Mouse (Mus musculus) hindbrain, postnatal 0 days (tissue): Measurements from ENCODE around the gene Rab17. TPM values are rescaled to one million over a fixed set of nuclear protein-coding genes. Genes with fewer than 3 reads are reported as not detected.
A peak's percentile ranks its signal among the peaks of the same experiment; 100 is the strongest.

Experiments
- ATAC-seq: fragments of 200-750 bp; cut with Nextera tagmentation; 2 replicates; pipeline ENCODE4 v1.8.0; 2017; ENCODE audit warnings: mild to moderate bottlenecking, moderate TSS enrichment, moderate library complexity
- DNase-seq: peaks from one replicate; pipeline ENCODE4 v3.0.0-alpha.2; 2015; ENCODE audit warnings: low spot score
- H3K27ac ChIP-seq: fragments of 300-500 bp; sonication (generic); 2 replicates; pipeline ENCODE4 v1.5.1; 2014; ENCODE audit warnings: mild to moderate bottlenecking
- H3K27me3 ChIP-seq: fragments of 300-500 bp; sonication (generic); 2 replicates; pipeline ENCODE4 v1.6.1; 2014; ENCODE audit warnings: low read length, mixed read lengths; ENCODE audit not compliant: insufficient read depth
- H3K36me3 ChIP-seq: fragments of 300-500 bp; sonication (generic); 2 replicates; pipeline ENCODE4 v1.6.1; 2014; ENCODE audit warnings: low read length, mixed read lengths; ENCODE audit not compliant: insufficient read depth
- H3K4me1 ChIP-seq: fragments of 300-500 bp; sonication (generic); 2 replicates; pipeline ENCODE4 v1.6.1; 2014; ENCODE audit warnings: antibody characterized with exemption, low read length, mixed read lengths; ENCODE audit not compliant: insufficient read depth
- H3K4me2 ChIP-seq: fragments of 300-500 bp; sonication (generic); 2 replicates; pipeline ENCODE4 v1.6.1; 2014; ENCODE audit warnings: low read depth, mild to moderate bottlenecking, low read length, moderate library complexity, mixed read lengths
- H3K4me3 ChIP-seq: fragments of 300-500 bp; sonication (generic); 2 replicates; pipeline ENCODE4 v1.5.1; 2014; ENCODE audit warnings: low read length
- H3K9ac ChIP-seq: fragments of 300-500 bp; sonication (generic); replicated peaks from 2 replicates; pipeline ENCODE4 v1.6.1; 2014; ENCODE audit warnings: mild to moderate bottlenecking, low read length, moderate library complexity, mixed read lengths
- H3K9me3 ChIP-seq: fragments of 300-500 bp; sonication (generic); 2 replicates; pipeline ENCODE4 v1.6.1; 2016; ENCODE audit warnings: low read length, mixed read lengths
- CTCF ChIP-seq: IDR thresholded peaks from 2 replicates; pipeline ENCODE4 v1.5.1; 2016; ENCODE audit warnings: antibody characterized with exemption, control low read depth, low read depth
- WGBS: fragments of 180-500 bp; shearing (Covaris S2); extraction: QIAGEN DNeasy Blood & Tissue Kit; methylation state at CpG from one replicate; pipeline ENCODE4 v1.1.7; 2014; 5-methylcytosine and 5-hydroxymethylcytosine counted together
- polyA plus RNA-seq: library from polyadenylated mRNA; unstranded; fragments of >200 nt; fragmentation: Nextera tagmentation; extraction: Ambion mirVana; gene quantifications from 2 replicates; pipeline ENCODE4 v1.2.1, GENCODE M21; 2015
- total RNA-seq: library from RNA; depleted of rRNA; stranded (reverse); fragments of >200 nt; gene quantifications from 2 replicates; pipeline ENCODE4 v1.2.3, GENCODE M21; 2014; rRNA removed

Rab17 gene
- not detected in 2 replicates for total RNA-seq
- polyA plus RNA-seq: 0.19 TPM in 1 of 2 replicates, not detected in the other

DNA sequence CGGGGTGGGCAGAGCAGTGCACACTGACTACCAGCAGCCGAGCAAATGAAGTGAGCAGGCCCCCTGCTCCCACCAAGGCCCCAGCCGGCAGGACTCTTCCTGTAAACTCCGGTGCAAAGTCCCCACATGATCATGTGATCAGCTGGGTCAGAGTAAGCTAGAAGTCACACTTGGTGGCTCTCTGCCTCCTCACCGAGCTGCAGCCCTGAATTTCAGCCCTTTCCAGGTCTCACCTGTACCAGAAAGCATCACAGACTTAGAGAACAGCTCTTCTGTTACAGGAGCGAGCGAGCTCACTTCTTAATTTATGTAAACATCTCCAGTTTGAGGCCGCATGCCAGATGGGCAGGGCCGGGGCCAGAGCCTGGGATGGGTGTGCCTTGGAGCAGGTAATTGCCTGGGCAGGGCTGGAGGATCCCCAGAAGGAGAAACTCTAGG lies at the start of gene Rab17:
Rab17 (minus strand) TSS at position 315 of the 438 bp plus-strand sequence.
- no peak within 1 kb of the TSS for H3K4me2 ChIP-seq
- H3K36me3 ChIP-seq: no peaks in the 10 kb centered on the region
- no peak within 1 kb of the TSS for H3K9ac ChIP-seq
- DNase-seq: no peak
- 48% methylated on average over 9 of the region's 9 CpGs for WGBS
- no peaks in the 10 kb centered on the region for H3K27me3 ChIP-seq
- no peak within 1 kb of the TSS for H3K27ac ChIP-seq
- H3K9me3 ChIP-seq: no peaks in the 10 kb centered on the region
- H3K4me3 ChIP-seq: no peak within 1 kb of the TSS
- TF ChIP-seq CTCF: no peak
- ATAC-seq: no peak
- H3K4me1 ChIP-seq: peaks cover 8% of the 10 kb centered on the region

DNA sequence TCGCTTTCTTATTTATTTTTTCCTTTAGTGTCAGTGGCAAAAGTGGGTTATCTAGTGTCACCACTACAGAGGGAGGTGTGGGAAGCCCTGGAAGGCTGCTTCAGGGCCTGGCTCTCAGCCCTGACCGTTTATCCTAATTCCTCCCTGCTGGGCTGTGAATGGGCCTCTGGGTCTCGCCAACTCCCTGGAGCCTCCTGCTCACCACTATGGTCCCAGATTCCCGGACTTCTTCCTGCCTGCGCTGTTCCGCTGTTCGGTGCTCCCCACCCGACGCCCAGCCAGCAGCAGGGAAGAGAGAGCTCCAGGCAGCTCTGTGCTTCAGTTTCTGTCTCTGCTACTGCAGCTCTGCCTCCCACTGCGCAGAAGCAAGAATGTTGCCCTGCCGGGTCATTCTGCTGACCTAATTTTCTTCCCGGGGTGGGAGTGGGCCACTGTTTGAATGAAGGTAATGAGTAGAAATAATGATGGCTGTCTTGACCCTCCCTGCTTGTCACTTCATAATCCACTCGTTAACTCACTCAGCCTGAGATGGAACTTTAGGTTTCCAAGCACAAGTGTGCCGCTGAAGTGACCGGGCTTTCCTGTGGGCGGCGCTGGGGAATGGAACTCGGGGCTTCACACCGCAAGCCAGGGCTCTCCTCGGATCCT lies 47.8 kb upstream of the Rab17 start:
- ATAC-seq: peak; percentile 60; the same call in 1 of the 2 replicates
- H3K27ac ChIP-seq: peak overlapping the region; percentile 43; the same call in 1 of the 2 replicates

DNA sequence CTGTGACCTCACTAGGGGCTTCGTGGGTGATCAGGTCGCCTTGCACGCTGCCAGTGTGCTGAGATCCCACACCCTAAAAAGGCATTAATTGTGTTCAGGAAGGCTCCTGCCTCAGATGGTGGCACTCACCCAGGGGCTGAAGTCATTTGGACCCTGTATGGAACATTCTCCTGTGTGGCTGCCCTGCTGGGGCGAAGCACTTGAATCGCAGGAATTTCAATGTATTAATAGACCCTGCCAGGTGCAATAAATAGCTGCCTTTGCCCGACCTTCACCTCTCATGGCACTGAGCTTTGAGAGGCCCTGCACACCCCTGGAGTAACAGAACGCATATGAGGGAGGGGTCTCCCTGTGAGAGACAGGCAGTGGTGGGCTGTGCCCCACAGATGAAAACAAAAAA lies 46.1 kb upstream of the Rab17 start:
- no peak for TF ChIP-seq CTCF
- Histone ChIP-seq H3K4me1 (peaks cover 6% of the 10 kb centered on the region), H3K4me2 (no peak overlapping the region), H3K27ac (no peak overlapping the region), H3K36me3 (no peaks in the 10 kb centered on the region), H3K4me3 (no peak overlapping the region), H3K27me3 (no peaks in the 10 kb centered on the region), H3K9ac (no peak overlapping the region), H3K9me3 (no peaks in the 10 kb centered on the region)
- DNase-seq: no peak
- 46% methylated on average over 7 of the region's 7 CpGs for WGBS
- no peak for ATAC-seq

More for the DNA sequence above, 47.8 kb upstream of the Rab17 start:
- TF ChIP-seq CTCF: peak; percentile 35
- H3K9ac ChIP-seq: 0 out of 2 replicates have a peak overlapping the region, but pooled peaks have one; percentile 1
- no peaks in the 10 kb centered on the region for H3K36me3 ChIP-seq
- no peaks in the 10 kb centered on the region for H3K9me3 ChIP-seq
- no peak overlapping the region for H3K4me3 ChIP-seq
- no peaks in the 10 kb centered on the region for H3K27me3 ChIP-seq
- peak overlapping the region; percentile 44 for H3K4me2 ChIP-seq
- WGBS: 17% methylated on average over 20 of the region's 20 CpGs
- H3K4me1 ChIP-seq: peaks cover 6% of the 10 kb centered on the region
- peak; percentile 31 for DNase-seq

DNA sequence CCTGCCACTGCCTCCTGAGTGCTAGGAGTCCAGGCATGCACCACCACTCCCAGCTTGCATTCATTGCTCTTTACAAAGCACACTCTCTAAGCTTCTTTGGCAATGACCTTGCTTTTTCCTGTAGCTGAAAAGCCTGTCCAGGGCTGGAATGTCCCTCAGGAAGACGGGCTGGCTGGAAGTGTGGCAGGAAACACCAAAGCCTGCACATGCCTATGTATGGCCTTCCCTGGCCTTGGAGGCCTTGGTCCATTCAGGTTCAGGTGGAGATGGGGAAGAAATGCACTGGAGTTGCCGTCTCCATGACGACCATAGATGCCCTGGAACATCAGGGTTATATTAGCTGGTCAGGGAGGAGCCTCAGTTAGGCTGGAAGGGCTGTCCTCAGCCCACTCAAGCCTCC lies 44.3 kb upstream of the Rab17 start:
- DNase-seq (no peak), ATAC-seq (no peak)
- no peak for TF ChIP-seq CTCF
- Histone ChIP-seq H3K4me3 (no peak overlapping the region), H3K4me2 (no peak overlapping the region), H3K4me1 (peaks cover 6% of the 10 kb centered on the region), H3K9ac (no peak overlapping the region), H3K27ac (no peak overlapping the region), H3K36me3 (no peaks in the 10 kb centered on the region), H3K27me3 (no peaks in the 10 kb centered on the region), H3K9me3 (no peaks in the 10 kb centered on the region)
- 78% methylated on average over 3 of the region's 3 CpGs for WGBS

DNA sequence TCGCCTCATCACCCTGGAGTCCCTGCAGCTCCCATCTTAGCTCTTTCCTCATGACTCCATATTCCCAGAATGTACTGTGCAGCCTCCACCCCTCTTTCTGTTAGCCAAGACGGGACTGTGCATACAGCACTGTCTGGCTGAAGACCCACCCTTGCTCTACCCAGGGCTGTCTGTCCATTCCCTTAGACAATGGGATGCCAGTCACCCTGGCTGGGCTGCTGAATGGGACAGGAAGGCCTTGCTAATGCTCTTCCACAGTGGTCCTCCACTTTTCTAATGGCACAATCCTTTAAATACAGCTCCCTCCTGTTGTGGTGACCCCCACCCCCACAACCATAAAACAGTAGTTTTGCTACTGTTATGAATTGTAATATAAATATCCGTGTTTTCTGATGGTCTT lies 41.9 kb upstream of the Rab17 start:
- no peak overlapping the region for H3K9ac ChIP-seq
- no peaks in the 10 kb centered on the region for H3K9me3 ChIP-seq
- no peak overlapping the region for H3K4me3 ChIP-seq
- no peaks in the 10 kb centered on the region for H3K27me3 ChIP-seq
- WGBS: 84% methylated on average over 3 of the region's 3 CpGs
- no peaks in the 10 kb centered on the region; the same call in 1 of the 2 replicates for H3K4me1 ChIP-seq
- no peaks in the 10 kb centered on the region for H3K36me3 ChIP-seq
- H3K27ac ChIP-seq: no peak overlapping the region
- H3K4me2 ChIP-seq: no peak overlapping the region
- no peak for TF ChIP-seq CTCF
- ATAC-seq (no peak), DNase-seq (no peak)

DNA sequence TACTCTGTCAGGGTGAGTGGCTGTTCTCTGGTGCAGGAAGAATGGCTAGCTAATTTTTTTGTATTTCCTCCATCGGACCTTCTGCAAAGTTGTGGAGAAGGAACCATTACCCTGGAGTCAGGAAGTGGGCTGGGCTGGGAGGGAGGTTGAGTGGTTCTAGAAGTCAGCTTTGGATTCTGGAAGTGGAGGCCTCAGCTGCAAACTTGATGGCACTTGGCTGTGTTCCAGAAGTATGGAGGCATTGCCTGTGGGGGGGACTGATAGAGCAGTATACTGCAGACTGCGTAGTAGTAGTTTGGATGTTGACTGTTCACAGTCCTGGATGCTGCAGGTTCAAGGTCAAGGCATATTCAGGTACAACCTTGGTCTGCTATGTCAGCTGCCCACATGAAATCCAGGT lies 41.3 kb upstream of the Rab17 start:
- 77% methylated on average over 2 of the region's 2 CpGs for whole genome bisulfite sequencing
- H3K9ac ChIP-seq: no peak overlapping the region
- H3K27me3 ChIP-seq: no peaks in the 10 kb centered on the region
- no peak overlapping the region for H3K27ac ChIP-seq
- no peaks in the 10 kb centered on the region for H3K9me3 ChIP-seq
- TF ChIP-seq CTCF: no peak
- no peaks in the 10 kb centered on the region for H3K36me3 ChIP-seq
- no peak overlapping the region for H3K4me3 ChIP-seq
- ATAC-seq (no peak), DNase-seq (no peak)
- H3K4me2 ChIP-seq: no peak overlapping the region
- H3K4me1 ChIP-seq: no peaks in the 10 kb centered on the region; the same call in 1 of the 2 replicates

DNA sequence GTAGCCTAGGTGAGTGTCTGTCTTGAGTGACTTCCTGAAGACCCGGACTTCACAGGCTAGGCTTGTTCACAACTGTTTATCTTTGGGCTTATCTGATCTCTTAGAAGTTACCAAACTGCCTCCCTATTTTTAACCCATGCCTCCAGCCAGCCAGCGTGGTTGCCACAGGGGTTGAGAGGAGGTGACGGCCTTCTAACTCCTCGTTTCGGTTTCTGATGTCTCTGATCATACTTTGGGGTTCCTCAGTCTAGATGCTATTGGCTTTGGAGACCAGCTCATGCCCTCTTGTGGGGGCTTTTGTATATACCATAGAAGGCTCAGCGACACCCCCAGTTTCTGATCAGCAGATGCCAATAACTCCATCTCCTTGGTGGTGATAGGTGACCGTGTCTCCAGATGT lies 40.8 kb upstream of the Rab17 start:
- Histone ChIP-seq H3K9me3 (no peaks in the 10 kb centered on the region), H3K36me3 (no peaks in the 10 kb centered on the region), H3K9ac (no peak overlapping the region), H3K4me3 (no peak overlapping the region), H3K4me2 (no peak overlapping the region), H3K27ac (no peak overlapping the region), H3K27me3 (no peaks in the 10 kb centered on the region), H3K4me1 (no peaks in the 10 kb centered on the region; the same call in 1 of the 2 replicates)
- WGBS: 94% methylated on average over 7 of the region's 7 CpGs
- ATAC-seq (no peak), DNase-seq (no peak)
- TF ChIP-seq CTCF: no peak
